Mouse (Mus musculus) hindbrain, embryonic 15.5 days (tissue): ENCODE measurements at regions not wholly inside any gene's neighbourhood (a gene's known extent, or its start where the extent isn't known, plus 50 kb on each side); places are given as distances from the start of the nearest gene placed in this dataset.

Experiments
- ATAC-seq: fragments of 200-750 bp; cut with Nextera tagmentation; 2 replicates; pipeline ENCODE4 v1.8.0; 2017; ENCODE audit warnings: low read depth, moderate number of reproducible peaks, moderate TSS enrichment; ENCODE audit not compliant: low FRiP score
- H3K27ac ChIP-seq: fragments of 300-500 bp; sonication (generic); replicated peaks from 2 replicates; pipeline ENCODE4 v1.5.1; 2015; ENCODE audit warnings: mild to moderate bottlenecking, inconsistent platforms
- H3K27me3 ChIP-seq: fragments of 300-500 bp; sonication (generic); 2 replicates; pipeline ENCODE4 v1.6.1; 2015; ENCODE audit warnings: control low read depth, inconsistent platforms
- H3K36me3 ChIP-seq: fragments of 300-500 bp; sonication (generic); 2 replicates; pipeline ENCODE4 v1.6.1; 2015; ENCODE audit warnings: control low read depth, inconsistent platforms
- H3K4me1 ChIP-seq: fragments of 300-500 bp; sonication (generic); replicated peaks from 2 replicates; pipeline ENCODE4 v1.6.1; 2015; ENCODE audit warnings: control low read depth, inconsistent platforms
- H3K4me2 ChIP-seq: fragments of 300-500 bp; sonication (generic); 2 replicates; pipeline ENCODE4 v1.6.1; 2015; ENCODE audit warnings: moderate library complexity, mild to moderate bottlenecking, inconsistent platforms
- H3K4me3 ChIP-seq: fragments of 300-500 bp; sonication (generic); 2 replicates; pipeline ENCODE4 v1.5.1; 2015; ENCODE audit warnings: mild to moderate bottlenecking, inconsistent platforms
- H3K9ac ChIP-seq: fragments of 300-500 bp; sonication (generic); 2 replicates; pipeline ENCODE4 v1.6.1; 2015; ENCODE audit warnings: inconsistent platforms
- H3K9me3 ChIP-seq: fragments of 300-500 bp; sonication (generic); 2 replicates; pipeline ENCODE4 v1.6.1; 2016; ENCODE audit warnings: control low read depth, inconsistent platforms
- WGBS: fragments of 180-500 bp; shearing (Covaris S2); methylation state at CpG from one replicate; pipeline ENCODE4 v1.1.7; 2015; 5-methylcytosine and 5-hydroxymethylcytosine counted together

DNA sequence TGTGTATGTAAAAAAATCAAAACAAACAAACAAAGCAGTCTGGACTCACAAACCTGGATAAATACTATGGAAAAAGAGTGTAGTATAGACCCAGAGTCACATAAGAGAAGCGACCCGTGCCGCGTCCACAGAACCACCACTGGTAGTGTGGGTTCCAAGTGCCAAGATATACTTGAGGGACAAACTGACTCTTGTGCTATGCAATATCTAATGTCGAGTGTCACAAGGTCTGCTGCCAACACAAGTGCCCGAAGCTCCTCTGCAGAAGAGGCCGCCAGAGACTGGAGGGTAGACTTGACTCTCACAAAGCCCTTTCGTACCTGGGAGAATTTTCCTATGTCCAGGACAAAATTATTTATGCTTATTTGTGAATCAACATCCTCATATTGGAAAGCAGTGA lies 74.8 kb upstream of the Btg3 start:
- no peak overlapping the region for H3K4me3 ChIP-seq
- H3K36me3 ChIP-seq = no peaks in the 10 kb centered on the region
- H3K4me1 ChIP-seq = no peaks in the 10 kb centered on the region
- no peaks in the 10 kb centered on the region for H3K27me3 ChIP-seq
- H3K9me3 ChIP-seq = no peaks in the 10 kb centered on the region
- no peak overlapping the region for H3K4me2 ChIP-seq
- ATAC-seq = no peak
- H3K27ac ChIP-seq = no peak overlapping the region
- WGBS = 91% methylated on average over 8 of the region's 8 CpGs
- no peak overlapping the region for H3K9ac ChIP-seq

DNA sequence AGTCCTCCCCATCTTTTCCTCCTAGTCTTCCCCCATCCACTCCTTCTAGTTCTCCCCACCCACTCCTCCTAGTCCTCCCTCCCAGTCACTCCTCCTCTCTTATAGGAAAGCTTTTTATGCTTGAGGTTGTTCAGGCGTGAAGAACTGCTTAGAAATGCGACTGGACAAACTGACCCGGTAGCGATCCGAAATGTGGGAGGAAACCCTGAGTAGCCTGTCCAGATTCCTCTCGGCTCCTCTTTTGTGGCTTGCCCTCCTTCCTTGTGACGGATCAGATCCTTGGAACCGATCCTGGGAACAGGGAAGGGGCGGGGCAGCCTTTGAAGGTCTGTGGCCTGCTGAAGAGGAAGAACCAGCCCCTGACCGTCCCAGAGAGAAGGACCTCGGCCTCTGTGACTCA lies 74.3 kb upstream of the Btg3 start:
- no peaks in the 10 kb centered on the region for H3K4me1 ChIP-seq
- no peak for ATAC-seq
- no peaks in the 10 kb centered on the region for H3K9me3 ChIP-seq
- no peaks in the 10 kb centered on the region for H3K27me3 ChIP-seq
- H3K4me2 ChIP-seq = no peak overlapping the region
- H3K27ac ChIP-seq = no peak overlapping the region
- H3K9ac ChIP-seq = no peak overlapping the region
- 55% methylated on average over 11 of the region's 11 CpGs for WGBS
- no peaks in the 10 kb centered on the region for H3K36me3 ChIP-seq
- no peak overlapping the region for H3K4me3 ChIP-seq

DNA sequence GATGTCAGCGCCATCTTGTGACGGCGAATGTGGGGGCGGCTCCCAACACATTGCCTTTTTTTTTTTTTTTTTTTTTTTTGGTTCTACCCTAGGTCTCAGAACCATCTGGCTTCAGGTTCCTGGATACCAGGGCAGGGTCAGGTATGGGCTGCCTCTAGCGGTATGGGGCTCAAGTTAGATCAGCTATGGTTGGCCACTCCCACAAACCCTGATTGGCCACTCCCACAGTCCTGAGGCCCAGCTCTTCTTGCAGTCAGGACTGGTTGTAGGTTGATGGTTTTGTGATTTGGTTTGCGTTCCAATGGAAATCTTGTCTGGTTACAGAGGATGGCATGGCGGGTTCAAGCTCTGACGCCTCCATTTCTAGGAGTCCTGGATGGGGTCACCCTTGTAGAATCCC lies 72.2 kb upstream of the Btg3 start:
- WGBS = 94% methylated on average over 8 of the region's 8 CpGs
- H3K27me3 ChIP-seq = no peaks in the 10 kb centered on the region

DNA sequence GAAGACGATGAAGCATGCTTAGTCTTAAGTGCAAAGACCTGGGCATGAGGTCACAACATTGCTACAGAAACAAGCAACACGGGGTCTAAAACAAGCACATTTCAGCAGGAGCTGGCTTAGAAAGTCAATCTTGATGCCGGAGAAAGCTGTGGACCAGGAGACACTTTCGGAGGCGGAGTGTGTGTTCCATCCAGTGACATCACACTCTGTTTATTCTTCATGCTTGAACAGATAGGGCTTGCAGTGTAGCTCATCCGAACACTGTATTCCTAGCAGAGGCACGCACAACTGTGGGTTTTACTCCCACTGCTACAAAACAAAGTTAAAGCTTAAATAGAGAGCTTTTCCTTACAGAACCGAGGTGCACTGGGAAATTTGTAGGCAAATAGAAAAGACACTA lies 66.3 kb upstream of the Btg3 start:
- Histone ChIP-seq H3K4me3 (no peak overlapping the region), H3K27me3 (no peaks in the 10 kb centered on the region), H3K27ac (no peak overlapping the region), H3K4me1 (no peaks in the 10 kb centered on the region), H3K36me3 (no peaks in the 10 kb centered on the region), H3K9me3 (no peaks in the 10 kb centered on the region), H3K9ac (no peak overlapping the region), H3K4me2 (no peak overlapping the region)
- 83% methylated on average over 8 of the region's 8 CpGs for WGBS
- ATAC-seq = no peak

More for the DNA sequence above, 72.2 kb upstream of the Btg3 start:
- Histone ChIP-seq H3K9me3 (no peaks in the 10 kb centered on the region), H3K27ac (no peak overlapping the region), H3K4me1 (no peaks in the 10 kb centered on the region), H3K4me3 (no peak overlapping the region), H3K9ac (no peak overlapping the region), H3K4me2 (no peak overlapping the region), H3K36me3 (no peaks in the 10 kb centered on the region)
- ATAC-seq = no peak

DNA sequence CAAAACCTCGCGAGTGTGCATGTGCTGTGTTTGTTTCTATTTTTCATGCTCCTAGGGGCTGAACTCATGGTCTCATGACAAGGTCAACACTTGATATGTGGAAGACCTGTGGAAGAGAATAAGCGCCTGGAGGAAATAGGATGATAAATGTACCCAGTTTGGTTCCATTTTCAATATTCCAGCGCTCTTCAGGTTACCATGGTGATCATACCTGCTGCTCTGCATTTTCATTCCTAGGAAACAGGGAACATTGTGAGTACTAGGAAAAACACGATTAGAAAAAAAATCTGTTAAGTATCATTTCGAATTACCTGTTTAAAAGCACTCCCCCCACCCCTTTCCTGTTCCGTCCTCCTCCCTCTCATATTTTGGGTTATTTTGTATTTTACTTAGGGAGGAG lies 65.8 kb upstream of the Btg3 start:
- H3K27ac ChIP-seq = no peak overlapping the region
- no peak overlapping the region for H3K4me2 ChIP-seq
- no peak overlapping the region for H3K4me3 ChIP-seq
- no peaks in the 10 kb centered on the region for H3K4me1 ChIP-seq
- H3K36me3 ChIP-seq = no peaks in the 10 kb centered on the region
- no peak overlapping the region for H3K9ac ChIP-seq
- H3K27me3 ChIP-seq = no peaks in the 10 kb centered on the region
- 79% methylated on average over 7 of the region's 7 CpGs for WGBS
- ATAC-seq = no peak
- H3K9me3 ChIP-seq = no peaks in the 10 kb centered on the region

DNA sequence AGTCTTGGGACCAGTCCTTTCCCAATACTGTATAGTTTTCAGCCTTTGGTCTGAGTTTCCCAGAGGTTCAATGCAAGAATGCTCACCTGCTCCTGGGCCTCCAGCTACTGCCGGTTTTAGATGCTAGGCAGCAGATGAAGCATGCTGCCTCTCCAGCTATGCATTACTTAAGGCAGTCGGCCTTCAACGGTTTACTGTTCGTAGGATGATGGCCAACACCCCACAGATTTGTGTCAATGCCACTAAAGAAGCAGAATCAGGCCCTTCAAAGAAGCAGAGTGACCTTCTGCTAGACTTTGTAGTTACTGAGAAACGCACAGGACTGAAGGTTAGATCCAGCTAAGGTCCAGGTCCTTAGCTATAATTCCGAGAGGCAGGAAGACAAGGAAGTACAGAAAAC lies 65.0 kb upstream of the Btg3 start:
- Histone ChIP-seq H3K27ac (no peak overlapping the region), H3K4me3 (no peak overlapping the region), H3K4me1 (no peaks in the 10 kb centered on the region), H3K36me3 (no peaks in the 10 kb centered on the region), H3K9ac (no peak overlapping the region), H3K27me3 (no peaks in the 10 kb centered on the region), H3K4me2 (no peak overlapping the region), H3K9me3 (no peaks in the 10 kb centered on the region)
- no peak for ATAC-seq
- 90% methylated on average over 6 of the region's 6 CpGs for WGBS

DNA sequence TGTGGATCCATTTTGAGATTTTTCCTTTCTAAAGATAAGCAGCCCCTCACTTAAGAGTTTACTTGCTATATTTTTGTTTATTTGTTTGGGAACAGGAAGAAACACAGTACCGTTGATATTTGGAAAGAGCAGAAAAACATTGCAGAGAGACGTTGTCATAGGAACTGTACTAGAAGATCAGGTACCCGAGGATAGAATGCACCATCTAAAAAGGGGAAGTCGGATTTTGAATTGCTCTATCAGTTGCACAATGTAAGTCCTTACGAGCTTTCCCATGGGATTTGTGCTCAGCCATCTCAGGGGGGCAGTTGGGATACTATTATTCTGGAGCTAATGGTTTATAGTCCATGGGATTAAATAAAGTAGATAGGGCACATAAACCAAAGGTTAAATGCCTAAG lies 58.7 kb upstream of the Btg3 start:
- no peak for ATAC-seq
- H3K9me3 ChIP-seq = no peaks in the 10 kb centered on the region
- no peak overlapping the region for H3K4me2 ChIP-seq
- H3K27me3 ChIP-seq = no peaks in the 10 kb centered on the region
- no peaks in the 10 kb centered on the region for H3K4me1 ChIP-seq
- H3K36me3 ChIP-seq = no peaks in the 10 kb centered on the region
- 76% methylated on average over 5 of the region's 5 CpGs for WGBS
- H3K27ac ChIP-seq = no peak overlapping the region
- no peak overlapping the region for H3K9ac ChIP-seq
- no peak overlapping the region for H3K4me3 ChIP-seq

DNA sequence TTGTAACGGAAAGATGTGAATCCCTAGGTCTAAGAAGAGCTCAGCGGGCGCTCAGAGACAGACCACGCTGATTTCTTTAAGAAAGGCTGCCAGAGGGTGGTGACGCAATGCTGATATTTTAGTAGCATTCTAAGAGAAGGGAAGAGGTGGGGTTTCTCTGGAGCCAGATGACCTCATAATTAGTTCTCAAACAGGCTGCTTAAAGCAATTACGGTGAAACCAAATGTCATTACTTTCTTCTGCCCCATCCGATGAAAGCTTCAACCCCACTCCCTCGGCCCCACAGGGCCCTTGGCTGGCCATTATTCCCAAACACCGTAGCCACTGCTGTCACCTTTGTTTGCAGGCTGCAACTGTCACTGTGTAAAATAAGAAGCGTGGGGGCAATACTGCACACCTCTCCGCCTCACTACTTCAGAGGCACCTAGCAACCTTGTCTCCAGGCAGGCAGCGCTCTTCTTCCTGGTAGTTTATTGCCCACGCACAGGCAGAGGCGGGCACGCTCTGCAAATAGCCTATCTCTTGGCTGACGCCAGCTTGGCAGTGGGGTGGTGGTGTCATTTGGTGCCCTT lies 50.6 kb upstream of the Btg3 start:
- Histone ChIP-seq H3K27ac (no peak overlapping the region), H3K9ac (no peak overlapping the region), H3K36me3 (no peaks in the 10 kb centered on the region), H3K9me3 (no peaks in the 10 kb centered on the region), H3K4me3 (peak overlapping the region; percentile 3; the same call in 1 of the 2 replicates), H3K4me2 (peak overlapping the region; percentile 41), H3K27me3 (no peaks in the 10 kb centered on the region), H3K4me1 (peaks cover 4% of the 10 kb centered on the region; the same call in 1 of the 2 replicates)
- 31% methylated on average over 16 of the region's 16 CpGs for WGBS
- ATAC-seq = peak; percentile 59; the same call in 1 of the 2 replicates
